Mouse (Mus musculus): Measurements from ENCODE around the gene Ahr. TPM values are rescaled to one million over a fixed set of nuclear protein-coding genes. Genes with fewer than 3 reads are reported as not detected.

Ahr gene
- total and polyA plus RNA-seq, 3 experiments = not detected

GRCm38 (mm10) chr12:35459662-35460061 is 75.2 kb downstream of the Ahr start:
- H3K36me3 ChIP-seq (ENCODE audit: control insufficient read depth in 1 of 2, insufficient read depth in 2 of 2, low read length in 2 of 2) = no peaks in the 10 kb centered on the region
- H3K4me1 ChIP-seq (ENCODE audit: control insufficient read depth in 1 of 2, insufficient read depth in 2 of 2, low read length in 2 of 2) = no peaks in the 10 kb centered on the region
- TF ChIP-seq ZNF384 (IDR thresholded peaks at IDR 0.05; ENCODE audit: low read depth, low read length) (no peak), POLR2AphosphoS5 (IDR thresholded peaks at IDR 0.05; ENCODE audit: borderline replicate concordance, low read depth, low read length) (no peak), GABPA (IDR thresholded peaks at IDR 0.05; ENCODE audit: low read depth, low read length) (no peak), ETS1 (IDR thresholded peaks at IDR 0.05; ENCODE audit: low read depth, low read length) (no peak), RAD21 (IDR thresholded peaks at IDR 0.05; ENCODE audit: low read depth, low read length) (no peak), MXI1 (IDR thresholded peaks at IDR 0.05; ENCODE audit: low read depth, low read length) (no peak), CHD1 (IDR thresholded peaks at IDR 0.05; ENCODE audit: low read depth, low read length) (no peak), USF2 (IDR thresholded peaks at IDR 0.05; ENCODE audit: borderline replicate concordance in 1 of 2, insufficient read depth in 1 of 2, low read depth in 1 of 2, low read length in 2 of 2) (no peak), MYC (IDR thresholded peaks at IDR 0.05; ENCODE audit: low read depth, low read length) (no peak), E2F4 (IDR thresholded peaks at IDR 0.05; ENCODE audit: borderline replicate concordance, low read depth, low read length) (no peak), NRF1 (IDR thresholded peaks at IDR 0.05; ENCODE audit: insufficient read depth, low read depth, low read length, poor library complexity, severe bottlenecking) (no peak), SIN3A (IDR thresholded peaks at IDR 0.05; ENCODE audit: low read length) (no peak), MAZ (IDR thresholded peaks at IDR 0.05; ENCODE audit: low read depth, low read length) (no peak), MAFK (IDR thresholded peaks at IDR 0.05; ENCODE audit: borderline replicate concordance, low read depth, low read length) (no peak), SMC3 (IDR thresholded peaks at IDR 0.05; ENCODE audit: low read depth, low read length) (no peak), MYB (IDR thresholded peaks at IDR 0.05; ENCODE audit: low read depth, low read length) (no peak), ELF1 (IDR thresholded peaks at IDR 0.05; ENCODE audit: low read depth, low read length) (no peak), CTCF (IDR thresholded peaks at IDR 0.05 in 2 of 3, conservative IDR thresholded peaks at IDR 0.05 in 1 of 3; ENCODE audit: control insufficient read depth in 1 of 3, insufficient read depth in 1 of 3, low read depth in 2 of 3, low read length in 3 of 3, poor library complexity in 1 of 3, severe bottlenecking in 1 of 3) (no peak), GATA1 (IDR thresholded peaks at IDR 0.05; ENCODE audit: low read depth, low read length) (no peak)
- no peaks in the 10 kb centered on the region for H3K9me3 ChIP-seq (replicated peaks; ENCODE audit: insufficient read depth, low read length)
- no peak overlapping the region for H3K4me3 ChIP-seq (ENCODE audit: control insufficient read depth in 1 of 2, insufficient read depth in 1 of 2, low read depth in 2 of 2, low read length in 2 of 2)
- H3K79me2 ChIP-seq (ENCODE audit: control insufficient read depth, insufficient read depth, low read length, poor library complexity) = no peaks in the 10 kb centered on the region
- no peaks in the 10 kb centered on the region for H3K27me3 ChIP-seq (ENCODE audit: control insufficient read depth in 1 of 2, insufficient read depth in 2 of 2, low read length in 2 of 2)
- DNase-seq (ENCODE audit: low read depth, low spot score) = no peak
- H3K27ac ChIP-seq (ENCODE audit: control insufficient read depth, low read depth, low read length) = no peak overlapping the region
- H3K9ac ChIP-seq (ENCODE audit: control insufficient read depth, low read depth, low read length, poor library complexity, severe bottlenecking) = no peak overlapping the region

All from MEL (cell line).